Mouse (Mus musculus) heart, postnatal 0 days (tissue): Measurements from ENCODE around the gene Tigd2. TPM values are rescaled to one million over a fixed set of nuclear protein-coding genes. Genes with fewer than 3 reads are reported as not detected.
"Not testable (repeated sequence)": the region's sequence is repeated elsewhere in the genome, so short reads cannot be mapped to it uniquely, and the experiment has no call there.

Experiments used
- ATAC-seq: fragments of 200-750 bp; cut with Nextera tagmentation; 2 replicates; pipeline ENCODE4 v1.8.0; 2017; ENCODE audit warnings: low read depth, moderate number of reproducible peaks, moderate library complexity; ENCODE audit not compliant: insufficient read depth
- DNase-seq: peaks from one replicate; pipeline ENCODE4 v3.0.0-alpha.2; 2016; ENCODE audit warnings: low spot score
- H3K27ac ChIP-seq: fragments of 300-500 bp; sonication (generic); 2 replicates; pipeline ENCODE4 v1.5.1; 2014; ENCODE audit warnings: low read depth, mild to moderate bottlenecking
- H3K27me3 ChIP-seq: fragments of 300-500 bp; sonication (generic); 2 replicates; pipeline ENCODE4 v1.6.1; 2014; ENCODE audit warnings: low read length, mixed read lengths; ENCODE audit not compliant: control insufficient read depth, insufficient read depth
- H3K36me3 ChIP-seq: fragments of 300-500 bp; sonication (generic); replicated peaks from 2 replicates; pipeline ENCODE4 v1.6.1; 2014; ENCODE audit warnings: low read length, mixed read lengths; ENCODE audit not compliant: control insufficient read depth, insufficient read depth
- H3K4me1 ChIP-seq: fragments of 300-500 bp; sonication (generic); 2 replicates; pipeline ENCODE4 v1.6.1; 2014; ENCODE audit warnings: antibody characterized with exemption; ENCODE audit not compliant: control insufficient read depth, insufficient read depth
- H3K4me2 ChIP-seq: fragments of 300-500 bp; sonication (generic); 2 replicates; pipeline ENCODE4 v1.6.1; 2014; ENCODE audit warnings: low read depth, mild to moderate bottlenecking, low read length, moderate library complexity
- H3K4me3 ChIP-seq: fragments of 300-500 bp; sonication (generic); 2 replicates; pipeline ENCODE4 v1.5.1; 2014; ENCODE audit warnings: low read depth, low read length
- H3K9ac ChIP-seq: fragments of 300-500 bp; sonication (generic); replicated peaks from 2 replicates; pipeline ENCODE4 v1.6.1; 2014; ENCODE audit warnings: low read depth, low read length, mixed read lengths
- H3K9me3 ChIP-seq: fragments of 300-500 bp; sonication (generic); replicated peaks from 2 replicates; pipeline ENCODE4 v1.6.1; 2016; ENCODE audit warnings: low read length; ENCODE audit not compliant: control insufficient read depth
- CTCF ChIP-seq: IDR thresholded peaks from 2 replicates; pipeline ENCODE4 v1.5.1; 2016; ENCODE audit warnings: antibody characterized with exemption, control low read depth, low read depth
- EP300 ChIP-seq: IDR thresholded peaks from 2 replicates; pipeline ENCODE4 v1.6.1; 2016; ENCODE audit warnings: antibody characterized with exemption, low read depth
- WGBS: fragments of 180-500 bp; shearing (Covaris S2); extraction: QIAGEN DNeasy Blood & Tissue Kit; methylation state at CpG from one replicate; pipeline ENCODE4 v1.1.7; 2014; 5-methylcytosine and 5-hydroxymethylcytosine counted together
- polyA plus RNA-seq: library from polyadenylated mRNA; unstranded; fragments of >200 nt; fragmentation: Nextera tagmentation; extraction: Ambion mirVana; gene quantifications from 2 replicates; pipeline ENCODE4 v1.2.1, GENCODE M21; 2015
- total RNA-seq: library from RNA; depleted of rRNA; stranded (reverse); fragments of >200 nt; gene quantifications from 2 replicates; pipeline ENCODE4 v1.2.3, GENCODE M21; 2014; ENCODE audit warnings: low replicate concordance

Tigd2 gene
- total and polyA plus RNA-seq, 2 experiments from 2014 or later: 11.7 to 12.4 TPM

DNA sequence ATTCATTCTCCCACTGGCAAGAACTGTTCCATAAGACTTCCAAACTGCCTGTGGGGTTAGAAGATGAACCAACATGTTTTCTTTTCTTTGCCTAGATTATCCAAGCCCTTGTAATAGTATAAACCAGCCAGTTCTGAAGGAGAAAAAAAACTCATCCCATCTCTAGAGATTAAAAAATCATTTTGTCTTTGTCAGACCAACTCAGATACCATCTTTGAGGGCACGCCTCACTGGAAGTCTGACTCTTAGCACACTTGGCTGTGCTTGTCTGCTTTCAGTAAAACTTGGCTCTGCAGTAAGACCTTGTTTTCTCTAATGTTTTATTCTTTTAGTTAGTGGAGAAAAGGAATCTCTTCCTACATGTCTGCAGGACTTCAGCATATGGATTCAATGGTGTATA, 18.7 kb upstream of the Tigd2 start:
- Histone ChIP-seq H3K4me1 (no peaks in the 10 kb centered on the region), H3K4me3 (no peak overlapping the region), H3K4me2 (no peak overlapping the region), H3K27me3 (no peaks in the 10 kb centered on the region), H3K27ac (no peak overlapping the region), H3K36me3 (no peaks in the 10 kb centered on the region), H3K9ac (no peak overlapping the region), H3K9me3 (no peaks in the 10 kb centered on the region)
- TF ChIP-seq CTCF (no peak), EP300 (no peak)
- 64% methylated on average over 1 of the region's 1 CpGs for WGBS
- ATAC-seq (no peak), DNase-seq (no peak)

DNA sequence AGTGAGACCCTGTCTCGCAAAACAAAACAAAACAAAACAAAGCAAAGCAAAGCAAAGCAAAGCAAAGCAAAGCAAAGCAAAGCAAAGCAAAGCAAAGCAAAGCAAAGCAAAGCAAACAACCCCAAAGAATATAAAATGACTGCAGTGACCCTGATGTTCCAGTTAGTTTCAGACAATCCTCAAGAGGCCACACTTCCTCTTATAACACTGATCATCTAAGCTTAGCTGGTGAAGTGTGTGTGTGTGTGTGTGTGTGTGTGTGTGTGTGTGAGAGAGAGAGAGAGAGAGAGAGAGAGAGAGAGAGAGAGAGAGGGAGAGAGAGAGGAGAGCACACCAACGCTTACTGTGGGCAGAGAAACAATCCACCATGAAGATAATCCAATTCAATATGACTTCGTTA, 14.2 kb upstream of the Tigd2 start:
- ATAC-seq, DNase-seq: not testable (repeated sequence)

GRCm38 (mm10) chr6:59195849-59196635, 12.6 kb upstream of the Tigd2 start:
- Histone ChIP-seq H3K4me1 (peaks cover 14% of the 10 kb centered on the region; the same call in 1 of the 2 replicates), H3K27ac (no peak overlapping the region), H3K36me3 (no peaks in the 10 kb centered on the region), H3K4me3 (no peak overlapping the region), H3K9ac (no peak overlapping the region), H3K4me2 (no peak overlapping the region), H3K27me3 (no peaks in the 10 kb centered on the region), H3K9me3 (no peaks in the 10 kb centered on the region)
- TF ChIP-seq EP300: no peak
- no peak for TF ChIP-seq CTCF
- 30% methylated on average over 2 of the region's 2 CpGs for WGBS
- DNase-seq (no peak), ATAC-seq (peak; percentile 60; the same call in 1 of the 2 replicates)

More for the DNA sequence above, 14.2 kb upstream of the Tigd2 start:
- 77% methylated on average over 3 of the region's 3 CpGs for WGBS
- H3K27ac ChIP-seq, H3K4me2 ChIP-seq, H3K9me3 ChIP-seq, H3K9ac ChIP-seq, H3K27me3 ChIP-seq, H3K36me3 ChIP-seq, H3K4me3 ChIP-seq: not testable (repeated sequence)
- H3K4me1 ChIP-seq: peaks cover 14% of the 10 kb centered on the region; the same call in 1 of the 2 replicates

GRCm38 (mm10) chr6:59196746-59197145, 11.9 kb upstream of the Tigd2 start:
- no peaks in the 10 kb centered on the region for H3K9me3 ChIP-seq
- H3K4me1 ChIP-seq: peaks cover 14% of the 10 kb centered on the region; the same call in 1 of the 2 replicates
- no peak overlapping the region for H3K4me2 ChIP-seq
- no peaks in the 10 kb centered on the region for H3K36me3 ChIP-seq
- no peak overlapping the region for H3K9ac ChIP-seq
- TF ChIP-seq EP300 (no peak), CTCF (no peak)
- DNase-seq (no peak), ATAC-seq (no peak)
- no peaks in the 10 kb centered on the region for H3K27me3 ChIP-seq
- H3K4me3 ChIP-seq: no peak overlapping the region
- no peak overlapping the region for H3K27ac ChIP-seq

- ATAC-seq: no peak
- H3K9me3 ChIP-seq: no peaks in the 10 kb centered on the region
These were observed 10.3 kb upstream of the Tigd2 start for GRCm38 (mm10) chr6:59198356-59198755.

DNA sequence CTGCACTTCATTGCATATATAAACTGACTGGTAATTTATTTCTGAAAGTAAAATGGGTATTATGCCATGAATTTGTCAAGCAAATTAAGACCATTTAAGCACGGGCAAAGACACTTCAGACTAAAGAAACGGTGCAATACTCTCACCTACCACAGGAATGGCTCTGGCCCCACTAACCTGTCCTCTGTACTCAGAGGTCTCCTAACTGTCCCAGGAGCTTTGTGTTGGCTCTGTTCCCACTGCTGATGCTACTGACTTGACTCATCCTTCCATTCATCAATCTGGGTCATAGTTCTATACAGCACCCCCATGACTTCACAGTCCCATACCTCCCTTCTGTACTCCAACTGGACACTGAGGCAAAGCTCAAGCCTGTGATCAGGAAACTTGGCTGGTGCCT, 9.6 kb upstream of the Tigd2 start:
- WGBS: 81% methylated on average over 2 of the region's 2 CpGs
- Histone ChIP-seq H3K27ac (no peak overlapping the region), H3K9ac (no peak overlapping the region), H3K4me3 (no peak overlapping the region), H3K9me3 (no peaks in the 10 kb centered on the region), H3K27me3 (no peaks in the 10 kb centered on the region), H3K4me1 (peaks cover 14% of the 10 kb centered on the region; the same call in 1 of the 2 replicates), H3K4me2 (no peak overlapping the region), H3K36me3 (no peaks in the 10 kb centered on the region)
- DNase-seq (no peak), ATAC-seq (no peak)
- TF ChIP-seq CTCF (no peak), EP300 (no peak)

More at GRCm38 (mm10) chr6:59198356-59198755, 10.3 kb upstream of the Tigd2 start:
- Histone ChIP-seq H3K4me3 (no peak overlapping the region), H3K27me3 (no peaks in the 10 kb centered on the region), H3K27ac (no peak overlapping the region), H3K4me2 (no peak overlapping the region), H3K9ac (no peak overlapping the region), H3K36me3 (no peaks in the 10 kb centered on the region), H3K4me1 (peaks cover 14% of the 10 kb centered on the region; the same call in 1 of the 2 replicates)
- DNase-seq: no peak
- no peak for TF ChIP-seq EP300
- no peak for TF ChIP-seq CTCF
- WGBS: 72% methylated on average over 3 of the region's 3 CpGs
